Mouse (Mus musculus) erythroblast, embryonic 14.5 days (primary cell): Measurements from ENCODE around the gene Xpnpep1. TPM values are rescaled to one million over a fixed set of nuclear protein-coding genes. Genes with fewer than 3 reads are reported as not detected.

ENCODE experiments used
- H3K27me3 ChIP-seq: 2 replicates; pipeline ENCODE4 v1.6.1; 2012; ENCODE audit warnings: inconsistent platforms; ENCODE audit not compliant: control insufficient read depth
- H3K36me3 ChIP-seq: 2 replicates; pipeline ENCODE4 v1.6.1; 2012; ENCODE audit warnings: mild to moderate bottlenecking, inconsistent platforms; ENCODE audit not compliant: control insufficient read depth
- H3K4me1 ChIP-seq: 2 replicates; pipeline ENCODE4 v1.6.1; 2012; ENCODE audit warnings: inconsistent platforms; ENCODE audit not compliant: control insufficient read depth
- H3K4me3 ChIP-seq: replicated peaks from 2 replicates; pipeline ENCODE3; 2012; ENCODE audit warnings: moderate library complexity, mild to moderate bottlenecking, inconsistent platforms
- H3K9me3 ChIP-seq: 2 replicates; pipeline ENCODE4 v1.6.1; 2012; ENCODE audit warnings: low read length, inconsistent platforms, mixed read lengths; ENCODE audit not compliant: control insufficient read depth
- GATA1 ChIP-seq: IDR thresholded peaks from 2 replicates; pipeline ENCODE4 v1.6.1; 2012; ENCODE audit warnings: low read length, inconsistent platforms, mixed read lengths
- TAL1 ChIP-seq: IDR thresholded peaks from 3 replicates; pipeline ENCODE4 v1.6.1; 2012; ENCODE audit warnings: low read length, inconsistent platforms, mixed read lengths
- polyA plus RNA-seq: library from polyadenylated mRNA; stranded (reverse); fragments of >175 nt; gene quantifications from 2 replicates; pipeline ENCODE4 v1.2.3, GENCODE M21; 2012

Gene Xpnpep1
- polyA plus RNA-seq, 1 experiment: 5.7 TPM

DNA sequence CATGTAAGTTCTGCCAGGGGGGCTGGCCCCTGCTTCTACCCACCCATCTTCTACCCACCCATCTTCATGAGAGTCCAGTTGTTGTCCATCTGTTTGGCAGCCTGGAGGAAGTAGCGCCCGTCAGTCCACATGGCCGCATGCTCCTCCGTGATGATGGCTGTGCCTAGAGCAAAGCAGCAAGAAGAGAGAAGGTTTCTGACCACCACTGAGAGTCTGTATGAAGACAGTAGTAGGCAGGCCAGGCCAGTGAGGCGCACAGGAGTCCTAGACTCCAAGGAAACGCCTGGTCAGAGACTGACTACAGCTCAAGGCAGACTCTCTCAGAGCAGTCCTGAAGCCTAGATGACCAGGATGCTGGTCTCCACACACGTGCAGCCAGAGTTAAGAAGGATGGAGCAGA is 26.7 kb downstream of the Xpnpep1 start:
- Histone ChIP-seq H3K9me3 (no peaks in the 10 kb centered on the region), H3K36me3 (peaks cover 99% of the 10 kb centered on the region), H3K4me1 (peaks cover 4% of the 10 kb centered on the region), H3K27me3 (no peaks in the 10 kb centered on the region), H3K4me3 (no peak overlapping the region)
- TF ChIP-seq GATA1 (no peak), TAL1 (no peak)

DNA sequence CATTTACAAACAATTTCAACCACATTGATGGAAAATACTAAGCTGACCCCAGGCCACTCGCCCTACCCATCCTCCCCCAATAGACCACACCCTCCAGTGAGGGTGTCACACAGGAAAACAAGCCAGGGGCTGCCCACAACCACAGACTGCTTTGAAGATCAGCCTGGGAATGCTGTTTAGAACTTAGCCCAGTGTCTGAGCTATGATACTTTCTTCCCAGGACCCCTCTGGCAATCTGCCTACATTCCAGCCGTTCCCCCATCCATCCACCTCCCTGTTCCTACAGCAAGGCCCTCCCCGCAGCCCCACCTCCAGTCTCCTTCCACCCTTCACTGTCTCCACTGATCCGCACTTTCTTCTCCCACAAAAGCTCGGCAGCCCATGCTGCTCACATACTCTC is 29.1 kb downstream of the Xpnpep1 start:
- Histone ChIP-seq H3K4me3 (no peak overlapping the region), H3K4me1 (no peaks in the 10 kb centered on the region), H3K27me3 (no peaks in the 10 kb centered on the region), H3K9me3 (no peaks in the 10 kb centered on the region), H3K36me3 (peaks cover 100% of the 10 kb centered on the region)
- TF ChIP-seq GATA1 (no peak), TAL1 (no peak)

DNA sequence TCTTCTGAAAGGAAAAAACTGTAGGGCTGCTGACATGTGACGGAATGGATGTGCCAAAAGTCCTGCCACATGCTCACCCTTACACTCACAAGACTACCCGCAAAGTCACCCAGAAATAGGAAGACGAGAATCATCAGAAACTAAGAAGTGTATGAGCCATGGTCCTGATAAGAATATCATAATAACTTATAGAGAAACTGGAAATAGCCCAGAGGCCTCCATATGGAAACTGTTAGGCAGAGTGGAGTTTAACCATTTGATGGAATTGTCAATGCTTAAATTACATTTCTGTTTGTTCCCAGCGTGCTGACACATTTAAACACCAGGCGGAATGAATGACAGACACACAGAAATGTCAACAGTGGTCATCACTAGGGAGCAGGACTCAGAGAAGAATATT is 31.1 kb downstream of the Xpnpep1 start:
- TF ChIP-seq GATA1: no peak
- no peak for TF ChIP-seq TAL1
- no peak overlapping the region for H3K4me3 ChIP-seq
- H3K4me1 ChIP-seq: peaks cover 15% of the 10 kb centered on the region
- peaks cover 100% of the 10 kb centered on the region for H3K36me3 ChIP-seq
- H3K27me3 ChIP-seq: no peaks in the 10 kb centered on the region
- H3K9me3 ChIP-seq: no peaks in the 10 kb centered on the region

DNA sequence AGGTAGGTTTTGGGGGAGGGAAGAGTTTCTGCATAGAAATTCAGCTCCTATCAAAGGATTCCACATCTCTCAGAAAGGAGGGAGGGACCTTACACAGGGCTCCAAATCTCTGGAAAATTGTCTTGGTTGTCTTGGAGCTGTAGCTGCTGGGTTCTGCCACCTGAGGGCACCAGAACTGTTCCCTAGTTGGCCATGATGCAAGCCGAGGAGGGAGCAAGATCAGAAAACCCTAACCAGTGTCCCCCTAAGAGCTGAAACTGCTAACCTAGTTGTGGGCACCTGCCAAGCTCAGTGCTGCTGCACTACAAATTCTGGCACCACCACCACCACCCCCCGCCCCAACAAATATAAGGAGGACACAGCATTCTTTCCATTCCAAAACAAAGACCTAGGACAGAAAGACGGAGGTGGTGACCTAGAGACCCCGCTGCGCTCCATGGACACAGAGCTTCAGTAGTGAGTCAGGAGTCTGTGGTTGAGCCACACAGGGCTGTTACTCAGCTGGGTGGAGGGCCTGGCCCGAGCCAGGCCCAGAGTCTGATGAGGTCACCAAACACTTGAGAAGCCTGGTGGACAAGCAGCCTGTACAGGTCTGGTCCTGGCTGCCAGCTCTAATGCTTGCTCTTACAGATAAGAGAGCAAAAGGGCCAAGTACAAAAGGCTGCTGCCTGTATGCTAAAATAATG is 31.9 kb downstream of the Xpnpep1 start:
- Histone ChIP-seq H3K36me3 (peaks cover 100% of the 10 kb centered on the region), H3K4me3 (no peak overlapping the region), H3K4me1 (peaks cover 23% of the 10 kb centered on the region), H3K9me3 (no peaks in the 10 kb centered on the region), H3K27me3 (no peaks in the 10 kb centered on the region)
- TF ChIP-seq GATA1 (no peak), TAL1 (no peak)

DNA sequence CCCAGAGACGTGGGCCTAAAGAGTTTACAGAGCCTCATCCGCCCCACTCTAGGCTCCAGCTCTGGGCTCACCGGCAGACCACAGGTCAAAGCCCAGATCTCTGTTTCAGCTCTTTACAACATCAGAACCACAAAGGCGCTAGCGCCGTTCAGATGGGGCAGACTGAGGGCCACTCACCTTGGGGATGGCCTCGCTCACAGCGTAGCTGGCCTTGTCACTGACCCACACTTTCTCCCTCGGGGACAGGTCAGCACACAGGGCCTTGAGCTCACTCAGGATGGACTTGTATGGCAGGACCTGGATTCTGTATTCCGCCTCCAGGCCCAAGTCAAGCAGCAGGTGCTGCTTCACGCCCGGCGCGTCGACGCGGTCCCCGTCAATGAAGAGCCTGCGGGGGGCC is 34.0 kb downstream of the Xpnpep1 start:
- Histone ChIP-seq H3K27me3 (no peaks in the 10 kb centered on the region), H3K36me3 (peaks cover 100% of the 10 kb centered on the region), H3K9me3 (no peaks in the 10 kb centered on the region), H3K4me3 (no peak overlapping the region), H3K4me1 (peaks cover 44% of the 10 kb centered on the region)
- TF ChIP-seq TAL1 (no peak), GATA1 (no peak)

DNA sequence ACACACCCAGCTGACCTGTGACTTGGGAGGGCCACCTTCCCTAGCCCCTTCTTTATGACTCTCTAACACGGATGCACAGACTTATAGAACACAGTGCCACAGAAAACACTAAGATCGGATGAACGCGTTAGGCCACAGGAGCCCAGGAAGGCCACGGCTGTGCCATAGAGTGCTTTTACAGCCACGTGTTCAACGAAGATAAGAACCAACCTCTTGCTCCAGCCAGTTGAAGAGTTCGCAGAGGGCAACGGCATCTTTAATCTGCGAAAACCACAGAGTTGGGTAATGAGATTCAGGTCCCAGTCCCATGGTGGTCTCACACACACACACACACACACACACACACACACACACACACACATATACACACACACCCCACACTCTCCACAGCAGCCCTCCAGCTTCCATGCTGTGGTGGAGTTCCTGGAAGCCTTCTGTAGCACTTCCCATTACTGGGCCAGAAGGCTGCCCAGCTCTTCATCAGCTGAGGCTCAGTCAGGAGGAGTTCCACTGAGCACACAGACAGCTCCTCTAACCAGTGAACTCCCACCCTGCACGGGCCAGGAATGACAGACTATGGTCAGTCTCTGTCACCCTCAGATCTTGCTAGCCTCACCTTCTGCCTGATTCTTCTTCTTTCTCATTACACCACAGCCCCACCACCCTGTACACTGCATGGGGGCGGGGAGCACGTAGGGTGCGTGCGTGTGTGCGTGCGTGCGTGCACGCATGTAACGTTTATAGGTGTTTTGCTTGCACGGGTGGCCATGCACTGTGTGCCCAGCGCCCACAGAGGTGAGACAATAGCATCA is 36.3 kb downstream of the Xpnpep1 start:
- Histone ChIP-seq H3K4me1 (peaks cover 47% of the 10 kb centered on the region), H3K36me3 (peaks cover 100% of the 10 kb centered on the region), H3K9me3 (no peaks in the 10 kb centered on the region), H3K4me3 (peak overlapping the region; percentile 15), H3K27me3 (no peaks in the 10 kb centered on the region)
- TF ChIP-seq GATA1 (no peak), TAL1 (peak; percentile 54)

DNA sequence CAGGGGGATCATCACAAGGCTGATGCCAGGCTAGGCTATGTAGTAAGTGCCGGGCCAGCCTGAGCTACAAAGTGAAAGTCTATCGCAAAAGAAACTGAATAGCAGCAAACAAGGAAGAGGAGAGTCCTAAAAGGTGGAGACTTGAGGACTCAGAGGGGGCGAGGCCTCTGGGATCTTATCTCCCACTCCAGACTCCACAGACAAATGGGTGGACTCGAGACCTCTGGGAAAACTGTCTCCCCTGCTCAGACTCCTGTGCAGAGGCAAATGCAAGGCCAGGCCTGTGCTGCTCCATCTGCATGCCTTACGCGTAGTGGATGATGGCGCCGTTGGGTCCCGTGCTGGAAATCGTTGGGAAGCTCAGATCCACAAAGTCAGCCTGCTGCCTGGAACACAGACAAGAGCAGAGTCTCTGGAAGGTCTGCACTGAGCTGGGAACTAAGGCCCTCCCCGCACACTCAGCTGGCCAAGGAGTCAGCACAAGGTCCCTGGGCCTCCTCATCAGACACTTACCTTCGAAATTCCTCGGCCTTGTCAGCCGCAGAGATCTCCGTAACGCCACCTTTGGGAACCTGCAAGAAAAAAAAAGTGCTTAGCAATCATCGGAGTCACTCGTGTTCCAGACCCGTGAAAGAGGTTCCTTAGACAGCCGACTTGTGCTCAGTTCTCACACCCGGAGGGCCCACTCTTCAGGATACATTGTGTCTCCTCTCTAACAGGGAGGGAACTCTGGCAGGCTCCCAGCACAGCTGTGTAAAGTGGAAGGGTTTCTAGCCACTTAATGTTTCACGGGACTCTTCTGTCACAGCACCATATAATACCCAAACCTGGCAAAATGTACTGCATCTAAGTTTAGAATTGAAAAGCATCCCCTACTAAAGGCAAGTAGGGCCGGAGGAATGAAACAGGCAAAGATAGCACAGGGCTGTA is 37.6 kb downstream of the Xpnpep1 start:
- Histone ChIP-seq H3K36me3 (peaks cover 100% of the 10 kb centered on the region), H3K27me3 (no peaks in the 10 kb centered on the region), H3K9me3 (no peaks in the 10 kb centered on the region), H3K4me3 (peak overlapping the region; percentile 32), H3K4me1 (peaks cover 47% of the 10 kb centered on the region)
- TF ChIP-seq TAL1: no peak
- 0 out of 2 replicates have a peak, but pooled peaks have one; percentile 42 for TF ChIP-seq GATA1

DNA sequence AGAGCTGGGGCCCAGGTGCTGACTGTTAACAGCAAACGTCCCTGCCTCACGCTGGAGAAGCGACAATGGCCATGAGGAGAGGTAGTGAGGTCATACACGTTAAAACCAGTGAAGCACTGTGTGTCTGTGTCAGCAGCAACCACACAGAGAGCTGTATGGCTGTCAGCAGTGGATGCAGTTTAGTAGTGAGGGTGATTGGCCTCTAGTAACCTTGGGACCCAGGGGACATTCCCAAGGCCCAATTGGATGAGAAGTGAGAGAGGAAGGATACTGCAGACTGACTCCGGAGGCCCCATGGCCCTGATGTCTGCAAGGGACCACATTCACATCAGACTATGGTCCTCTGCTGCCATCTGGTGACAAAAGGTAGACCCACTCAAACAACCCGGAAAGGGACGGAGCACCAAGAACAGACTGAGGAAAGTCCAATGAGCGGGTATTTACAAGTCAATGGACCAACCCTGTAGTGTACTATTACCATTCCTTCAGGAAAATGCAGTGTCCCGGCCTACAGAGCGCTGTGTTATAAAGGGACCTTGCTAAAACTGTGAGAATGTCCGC is 47.1 kb downstream of the Xpnpep1 start:
- H3K36me3 ChIP-seq: peaks cover 72% of the 10 kb centered on the region
- no peaks in the 10 kb centered on the region for H3K4me1 ChIP-seq
- no peaks in the 10 kb centered on the region for H3K27me3 ChIP-seq
- no peaks in the 10 kb centered on the region; the same call in 1 of the 2 replicates for H3K9me3 ChIP-seq
- no peak overlapping the region for H3K4me3 ChIP-seq
- TF ChIP-seq GATA1: no peak
- TF ChIP-seq TAL1: no peak

DNA sequence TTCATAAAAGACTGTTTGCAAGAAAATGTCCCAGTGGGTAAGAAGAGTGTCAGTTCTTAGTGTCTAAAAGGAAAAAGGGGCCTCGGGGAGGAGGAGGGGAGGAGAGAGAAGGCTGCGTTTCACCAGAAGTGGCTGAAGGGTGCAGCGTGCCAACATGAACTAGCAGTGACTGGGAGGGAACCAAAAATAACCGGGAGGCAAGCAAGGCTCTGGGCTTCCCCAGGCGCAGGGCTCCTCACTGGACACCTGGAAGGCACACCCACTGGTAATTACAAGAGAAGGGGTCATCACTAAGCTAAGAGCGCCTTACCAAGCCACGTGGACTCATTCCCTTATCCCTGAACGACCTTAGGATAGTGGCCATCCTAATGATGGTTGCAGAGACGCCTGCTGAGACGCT is 48.1 kb downstream of the Xpnpep1 start:
- no peak overlapping the region for H3K4me3 ChIP-seq
- H3K36me3 ChIP-seq: peaks cover 62% of the 10 kb centered on the region
- no peaks in the 10 kb centered on the region for H3K4me1 ChIP-seq
- no peaks in the 10 kb centered on the region; the same call in 1 of the 2 replicates for H3K9me3 ChIP-seq
- no peaks in the 10 kb centered on the region for H3K27me3 ChIP-seq
- no peak for TF ChIP-seq GATA1
- TF ChIP-seq TAL1: no peak
